Mouse (Mus musculus) activated CD4-positive, CD25-positive, alpha-beta regulatory T cell, adult 4 months (primary cell): ENCODE data around the gene Sec1. TPM values are rescaled to one million over a fixed set of nuclear protein-coding genes. Genes with fewer than 3 reads are reported as not detected.

Source experiments
- ATAC-seq: one replicate; pipeline ENCODE4 v1.8.0; 2017
- polyA plus RNA-seq, 2 experiments: library from polyadenylated mRNA; unstranded; fragments of 100-300 nt; shearing (Covaris generic); gene quantifications; one replicate each; pipeline ENCODE4 v1.2.1; 2017

Gene Sec1
- polyA plus RNA-seq, 2 experiments from 2014 or later, result not detected

DNA sequence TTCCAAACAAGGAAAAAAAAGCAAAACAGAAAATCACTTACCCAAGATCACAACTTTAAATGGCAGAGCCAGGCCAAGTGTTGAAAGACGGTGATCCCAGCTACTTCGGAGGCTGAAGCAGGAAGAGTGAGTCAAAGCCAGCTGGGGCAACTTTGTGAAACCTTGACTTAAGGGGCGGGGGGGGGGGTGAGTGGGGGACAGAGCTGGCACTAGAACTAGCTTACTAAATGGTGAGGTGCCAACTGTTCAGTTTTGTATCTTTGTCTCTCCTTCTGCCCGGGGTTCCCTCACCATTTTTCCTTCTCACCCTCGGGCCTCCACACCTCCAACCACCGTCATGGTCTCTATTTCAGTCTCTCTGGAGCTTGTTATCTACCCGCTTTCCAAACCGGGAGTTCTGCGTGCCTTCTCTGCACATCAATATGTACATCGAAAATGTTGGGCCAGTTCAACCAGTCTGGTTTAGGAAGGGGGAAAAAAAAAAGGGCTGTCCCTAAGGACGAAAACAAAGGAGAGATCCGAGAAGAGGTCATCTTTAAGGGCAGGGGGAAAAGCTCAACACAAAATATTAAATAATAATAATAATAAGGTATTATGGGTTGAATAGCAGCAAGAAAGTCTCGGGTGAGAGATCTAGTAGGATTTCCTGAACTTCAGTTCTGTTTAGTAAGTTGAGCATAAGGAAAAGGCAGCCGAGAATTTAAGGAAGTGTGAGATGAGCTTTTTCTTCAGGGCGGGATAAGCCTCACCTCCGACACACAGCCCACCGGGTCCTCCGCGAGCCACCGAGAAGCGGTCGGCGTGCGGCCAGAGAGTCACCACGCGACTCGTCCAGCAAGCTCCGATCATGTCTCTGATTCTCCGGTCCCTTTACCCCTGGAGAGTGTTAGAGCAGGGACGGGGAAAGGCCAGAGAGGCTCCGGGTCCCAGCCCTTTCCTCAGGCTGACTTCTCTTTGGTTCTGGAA lies 23.0 kb upstream of the Sec1 start:
- no peak for ATAC-seq

DNA sequence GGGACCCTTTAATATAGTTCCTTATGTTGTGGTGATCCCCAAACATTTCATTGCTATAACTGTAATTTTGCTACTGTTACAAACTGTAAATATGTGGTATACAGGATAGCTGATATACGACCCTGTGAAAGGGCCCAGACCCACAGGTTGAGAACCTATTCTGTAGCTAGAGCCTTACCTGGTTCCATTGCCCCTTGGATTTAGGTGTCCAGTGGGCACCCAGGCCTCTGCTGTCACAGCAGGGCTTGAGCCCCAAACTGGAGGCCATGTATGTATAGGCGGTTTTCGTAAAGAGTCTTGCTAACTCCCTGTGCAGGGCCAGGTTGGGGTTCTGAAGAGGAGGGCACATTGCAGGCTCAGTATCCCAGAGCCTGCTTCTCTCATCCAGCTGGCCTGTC lies 22.3 kb upstream of the Sec1 start:
- no peak for ATAC-seq

DNA sequence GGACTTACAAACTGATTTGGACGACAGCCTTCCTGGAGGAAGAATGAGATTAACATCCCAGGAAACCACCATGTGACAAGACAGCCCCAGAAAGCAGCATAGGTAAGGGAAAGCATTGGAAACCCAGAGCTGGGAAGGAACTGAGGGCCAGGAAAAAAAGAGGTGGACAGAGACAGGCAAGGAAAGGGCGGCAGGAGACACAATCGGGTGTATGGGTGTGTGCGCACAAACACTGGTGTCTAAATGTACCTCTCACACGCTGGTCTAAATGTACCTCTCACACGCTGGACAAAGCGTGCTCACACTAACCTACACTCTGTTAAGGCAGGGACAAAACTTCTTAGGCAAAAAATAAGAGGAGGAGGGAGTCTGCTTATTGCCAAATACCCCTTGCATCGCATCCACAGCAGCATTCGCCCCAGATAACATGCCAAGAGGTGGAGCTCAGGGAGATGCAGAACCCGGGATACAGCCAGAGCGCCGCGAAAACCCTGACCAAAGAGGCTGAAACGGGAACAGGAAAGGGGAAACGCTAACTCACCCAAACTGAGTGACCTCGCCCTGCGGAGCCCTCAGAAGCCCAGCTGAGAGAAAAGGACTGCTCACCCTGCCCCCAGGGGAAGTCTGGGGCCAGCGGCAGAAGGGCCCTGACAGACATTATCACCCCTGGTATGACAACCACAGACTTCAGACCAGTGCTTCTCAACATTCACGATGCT lies 21.7 kb upstream of the Sec1 start:
- ATAC-seq, result no peak

DNA sequence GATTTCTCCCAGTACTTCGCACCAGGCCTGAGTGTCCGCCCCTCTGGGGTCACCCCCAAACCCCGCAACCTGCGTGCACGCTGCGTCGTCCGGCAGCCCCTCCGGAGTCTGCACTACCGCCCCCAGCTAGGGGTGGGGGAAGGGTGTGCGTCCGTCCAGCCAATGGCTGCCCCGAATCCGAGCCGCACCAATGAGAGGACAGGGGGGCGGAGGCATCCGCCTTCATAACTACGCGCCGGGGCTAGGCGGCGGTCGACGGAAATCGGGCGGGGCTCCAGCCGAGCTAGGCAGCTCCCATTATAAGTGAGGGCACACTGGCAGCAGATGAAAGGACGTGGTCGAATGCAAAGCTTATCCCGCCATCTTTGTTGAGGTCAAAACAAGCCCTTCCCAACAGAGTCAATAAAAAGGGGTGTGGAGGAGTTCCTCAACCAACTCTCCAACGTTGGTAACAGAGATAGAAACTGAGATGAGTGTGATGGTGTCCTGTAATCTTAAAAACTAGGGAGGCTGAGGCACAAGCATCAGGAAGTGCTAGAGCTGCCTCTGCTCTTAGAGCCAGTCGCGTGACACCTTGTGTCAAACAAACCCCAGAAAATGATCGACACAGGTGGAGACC lies 21.0 kb upstream of the Sec1 start, which contains the start of gene Rpl18:
Gene Rpl18, plus strand, starts transcription at position 368 of the 619 bp plus-strand sequence.
- ATAC-seq, result peak; percentile 89

DNA sequence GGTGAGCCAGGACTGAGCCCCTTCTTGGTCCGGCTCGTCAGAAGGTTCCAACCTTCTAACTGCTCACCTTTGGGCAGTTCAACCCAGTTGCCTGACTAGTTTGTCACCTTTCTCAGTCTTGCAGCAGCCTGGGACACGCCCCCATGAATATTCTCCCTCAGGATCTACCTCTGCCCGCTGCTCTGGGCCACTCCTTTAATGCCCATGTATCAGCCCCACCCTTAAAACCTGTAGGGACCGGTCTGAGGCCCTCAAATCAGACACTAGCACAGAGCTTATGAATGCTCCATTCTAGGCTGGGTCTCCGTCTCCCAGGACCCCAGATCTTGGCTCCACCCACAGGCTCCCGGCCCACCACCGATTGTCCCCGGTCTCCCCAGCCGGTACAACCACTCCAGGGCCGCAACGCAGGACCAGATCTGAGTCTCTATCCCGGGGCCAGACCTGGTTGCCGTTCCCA lies 20.5 kb upstream of the Sec1 start:
- peak; percentile 3 for ATAC-seq

DNA sequence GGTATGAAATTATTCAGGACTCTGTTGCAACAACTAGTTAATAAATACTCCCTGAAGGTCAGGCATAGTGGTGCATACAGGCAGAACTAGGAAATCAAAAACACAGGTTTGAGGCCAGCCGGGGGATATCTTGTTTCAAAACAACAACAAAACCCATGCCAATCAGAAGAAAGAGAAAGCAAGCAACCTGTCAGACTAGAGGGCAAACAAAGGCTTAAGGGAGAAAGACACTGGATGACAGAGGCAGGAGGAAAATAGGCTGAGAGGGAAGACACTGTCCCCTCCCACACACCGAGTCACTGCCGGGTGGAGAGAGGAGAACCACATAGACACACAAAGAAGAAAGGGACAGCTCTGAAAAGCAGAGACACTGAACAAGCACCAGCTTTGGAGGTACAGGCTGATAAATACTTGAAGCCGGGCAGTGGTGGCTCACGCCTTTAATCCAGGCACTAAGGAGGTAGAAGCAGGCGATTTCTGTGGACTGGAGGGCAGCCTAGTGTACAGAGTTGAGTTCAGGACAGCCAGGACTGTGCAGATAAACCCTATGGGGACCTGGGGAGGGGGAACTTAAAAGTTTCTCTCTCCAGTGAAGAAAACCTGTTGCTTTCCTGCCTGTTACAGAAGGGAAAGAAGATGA lies 19.8 kb upstream of the Sec1 start:
- no peak for ATAC-seq

DNA sequence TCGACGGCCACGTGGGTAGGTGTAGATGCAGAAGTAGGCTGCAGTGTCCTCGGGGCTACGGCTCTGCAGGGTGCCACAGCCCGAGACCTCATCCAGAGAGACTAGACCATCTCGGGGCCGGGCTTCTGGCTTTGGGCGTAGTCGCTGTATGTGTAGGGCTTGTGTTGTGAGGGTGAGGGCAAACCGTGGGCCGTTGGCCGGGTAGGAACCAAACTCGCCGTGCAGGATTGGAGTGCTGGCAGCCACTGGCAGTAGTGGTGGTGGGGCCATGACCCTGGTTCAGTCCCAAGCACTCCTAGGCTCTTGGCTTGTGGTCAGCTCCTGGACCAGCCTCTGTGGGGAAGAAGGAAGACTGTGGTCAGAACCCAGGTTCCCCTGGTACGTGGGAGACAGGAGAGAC lies 19.2 kb upstream of the Sec1 start:
- no peak for ATAC-seq

DNA sequence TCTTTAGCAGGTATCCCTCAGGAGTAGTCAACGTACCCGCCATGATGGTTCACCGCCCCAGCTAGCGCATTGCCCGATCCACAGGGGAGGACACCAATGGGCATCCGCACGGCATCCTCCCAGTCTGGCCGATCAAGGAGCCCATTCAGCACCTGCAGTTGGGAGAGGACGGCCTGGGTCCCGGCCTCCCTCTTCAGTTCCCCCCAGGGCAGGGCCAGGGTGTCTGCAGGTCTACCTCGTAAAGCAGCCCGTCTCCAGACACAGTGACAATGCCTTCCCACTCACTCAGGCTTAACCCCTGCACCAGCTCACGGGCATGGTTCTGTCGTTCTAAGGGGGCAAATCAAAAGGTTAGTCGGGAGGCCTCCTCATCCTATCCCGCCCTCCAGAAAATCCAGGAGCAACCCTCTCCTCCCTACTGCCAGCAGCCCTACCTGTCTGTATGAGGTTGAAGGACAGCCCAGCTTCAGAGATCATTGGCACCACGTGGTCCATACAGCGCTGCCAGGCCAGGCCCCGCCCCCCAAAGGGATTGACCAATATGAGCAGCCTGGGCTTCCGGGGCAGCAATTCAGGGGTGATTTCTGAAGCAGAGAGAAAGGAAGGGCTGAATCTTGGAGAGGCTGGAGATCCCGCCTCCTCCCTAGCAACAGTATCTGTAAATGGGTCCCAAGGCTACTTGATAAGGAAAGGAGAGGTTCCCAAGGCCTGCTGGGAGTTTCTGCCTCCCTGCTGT lies 18.0 kb upstream of the Sec1 start:
- ATAC-seq, result no peak

DNA sequence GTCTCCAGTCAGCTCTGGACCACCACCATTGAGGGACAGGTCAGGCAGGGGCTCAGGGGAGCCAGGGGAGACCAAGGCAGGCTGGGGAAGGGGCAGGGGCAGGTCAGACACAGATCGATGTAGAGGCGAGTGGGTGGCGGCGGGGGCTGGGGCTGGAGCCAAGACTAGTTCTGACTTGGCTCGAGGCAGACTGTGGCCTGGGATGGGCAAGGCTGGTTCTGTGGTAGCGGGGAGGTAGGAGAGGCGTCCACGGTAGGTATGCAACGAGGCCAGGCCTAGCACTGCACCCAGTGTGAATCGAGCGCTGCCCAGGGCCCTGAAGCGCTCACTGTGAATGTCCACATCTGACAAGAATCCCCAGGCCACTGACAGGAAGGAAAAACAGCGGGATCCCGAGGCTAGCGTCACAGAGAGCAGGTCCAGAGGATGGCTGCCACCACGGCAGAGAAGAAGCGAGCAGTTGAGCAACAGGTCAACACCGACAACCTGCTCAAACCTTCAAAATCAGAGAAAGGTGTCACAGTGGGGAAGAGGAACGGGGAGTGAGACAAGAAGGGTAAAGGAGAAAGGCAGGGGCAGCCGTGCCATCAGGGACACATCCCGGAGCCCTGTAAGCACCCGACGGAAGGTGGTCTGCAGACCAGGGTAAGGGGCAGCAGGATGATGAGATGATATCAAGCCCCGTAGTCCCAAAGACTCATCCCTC lies 17.3 kb upstream of the Sec1 start:
- ATAC-seq, result no peak

DNA sequence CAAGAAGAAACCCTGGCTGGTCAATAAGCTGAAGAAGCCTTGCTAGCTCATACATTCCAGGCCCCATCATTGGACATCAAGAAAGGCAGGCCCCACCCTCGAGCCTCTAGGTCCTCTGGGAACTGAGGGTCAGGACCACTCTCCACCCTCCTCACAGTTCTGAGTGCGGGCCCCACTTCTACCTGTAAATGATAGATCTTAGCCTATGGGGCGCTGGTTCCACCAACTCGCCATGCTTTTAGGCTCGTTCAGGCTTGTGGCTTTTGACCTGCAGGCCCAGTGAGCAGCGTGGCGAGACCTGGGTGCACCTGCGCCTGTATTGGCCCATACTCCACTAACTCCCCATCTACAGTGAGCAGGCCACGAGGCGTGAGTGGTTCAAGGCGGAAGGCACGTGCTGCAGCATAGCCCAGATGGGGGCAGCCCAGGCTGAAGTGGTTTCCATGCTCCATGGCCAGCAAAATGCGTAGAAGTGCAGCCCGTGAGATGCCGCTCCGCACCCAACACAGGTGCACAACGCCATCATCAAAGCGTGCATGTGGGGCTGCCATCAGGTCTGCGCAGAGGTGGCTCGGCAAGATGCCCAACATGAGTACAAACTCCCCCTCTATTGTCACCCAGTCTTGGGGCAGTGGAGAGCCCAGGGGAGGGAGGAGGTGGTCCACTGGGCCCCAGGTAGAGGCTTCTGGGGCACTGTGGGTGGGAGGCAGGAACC lies 16.4 kb upstream of the Sec1 start:
- no peak for ATAC-seq

DNA sequence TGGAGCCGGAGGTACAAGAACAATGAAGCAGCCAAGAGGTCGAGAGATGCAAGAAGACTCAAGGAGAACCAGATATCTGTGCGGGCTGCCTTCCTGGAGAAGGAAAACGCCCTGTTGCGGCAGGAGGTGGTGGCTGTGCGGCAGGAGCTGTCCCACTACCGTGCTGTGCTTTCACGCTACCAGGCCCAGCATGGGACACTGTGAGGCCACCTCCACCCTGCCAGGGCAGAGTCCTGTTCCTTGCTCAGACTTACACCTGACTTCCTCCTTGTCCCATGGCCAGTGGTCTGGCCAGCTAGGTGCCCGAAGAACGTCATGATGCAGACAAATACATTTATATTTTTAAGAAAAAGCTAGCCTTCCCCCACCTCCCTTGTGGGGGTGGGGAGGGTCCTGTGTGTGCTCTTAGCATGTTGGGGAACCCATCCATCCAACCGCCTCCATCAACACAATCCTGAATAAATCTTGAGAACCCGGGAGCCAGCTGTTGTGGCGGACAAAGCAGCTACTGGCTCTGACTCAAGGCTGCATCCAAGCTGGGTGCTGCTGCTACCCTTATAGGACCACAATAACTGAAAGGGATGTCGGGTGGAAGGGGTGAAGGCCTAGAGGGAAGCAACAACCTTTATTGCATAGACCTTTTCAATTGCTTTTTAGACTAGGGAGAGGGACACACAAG lies 15.6 kb upstream of the Sec1 start:
- ATAC-seq, result no peak

DNA sequence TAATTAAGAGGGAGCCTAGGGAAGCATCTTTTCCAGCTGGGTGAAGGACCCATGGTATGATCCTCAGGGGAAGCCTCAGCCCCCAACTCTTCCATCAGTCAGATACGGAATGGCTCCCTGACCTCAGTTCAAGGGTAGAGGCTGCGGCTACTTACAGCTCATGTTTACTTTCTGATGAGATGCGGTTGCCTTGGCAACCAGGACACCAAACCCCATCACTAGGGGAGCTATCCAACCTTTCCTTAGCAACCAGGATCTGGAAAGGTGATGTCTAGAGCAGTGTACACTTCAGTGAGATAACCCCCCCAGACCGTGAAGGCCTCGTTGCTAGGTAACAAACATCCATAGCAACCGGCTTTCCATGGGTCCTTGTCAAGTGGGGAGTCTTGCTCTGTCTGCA lies 14.8 kb upstream of the Sec1 start:
- ATAC-seq, result no peak

DNA sequence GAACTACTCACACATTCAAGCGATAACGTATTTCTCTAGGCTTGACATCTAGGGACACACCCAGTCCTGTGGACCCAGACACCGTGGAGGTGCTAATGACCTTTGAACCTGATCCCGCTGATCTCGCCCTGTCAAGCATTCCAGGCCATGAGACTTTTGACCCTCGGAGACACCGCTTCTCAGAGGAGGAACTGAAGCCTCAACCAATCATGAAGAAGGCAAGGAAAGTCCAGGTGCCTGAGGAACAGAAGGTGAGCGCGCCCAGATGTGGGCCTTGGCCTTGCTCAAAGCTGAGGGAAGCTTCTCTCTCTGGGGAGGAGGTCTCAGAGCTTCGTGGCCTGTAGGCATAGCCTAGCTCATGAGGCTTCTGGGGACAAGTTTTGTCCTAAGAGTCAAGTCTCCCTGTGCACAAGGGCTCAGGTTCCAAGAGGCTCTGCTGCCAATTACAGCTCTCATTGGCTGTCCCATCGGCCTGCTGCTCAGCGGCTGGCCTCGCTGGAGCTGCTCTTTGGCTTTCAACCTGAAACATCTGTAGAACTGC lies 14.1 kb upstream of the Sec1 start:
- no peak for ATAC-seq

DNA sequence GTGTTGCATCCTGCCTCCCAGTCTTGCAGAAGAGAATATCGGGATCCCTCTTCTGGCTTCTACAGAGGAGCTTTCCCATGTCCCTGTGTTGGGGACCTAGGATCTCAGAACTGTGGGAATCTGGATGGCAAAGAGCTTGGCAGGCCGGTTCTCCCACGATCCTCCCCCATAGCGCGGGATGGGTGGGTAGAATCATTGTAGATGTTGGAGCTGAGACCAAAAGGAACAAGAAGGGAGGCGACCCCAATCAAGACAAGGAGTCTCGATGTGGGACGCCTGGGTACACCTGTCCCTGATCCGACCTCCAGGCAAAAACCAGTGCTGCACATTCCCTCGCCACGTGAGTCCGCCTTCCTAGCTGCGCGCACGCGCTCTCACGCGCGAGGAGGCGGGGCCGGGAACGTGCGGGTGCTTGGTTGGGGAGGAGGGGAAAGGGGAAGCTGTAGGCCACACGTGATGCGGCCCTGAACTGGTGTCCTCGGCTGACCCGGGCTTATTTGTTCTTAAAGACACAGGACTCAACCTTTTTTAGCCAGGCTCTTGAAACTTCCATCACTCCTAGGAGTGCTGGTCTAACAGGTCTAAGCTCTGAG lies 13.3 kb upstream of the Sec1 start:
- ATAC-seq, result peak; percentile 23

DNA sequence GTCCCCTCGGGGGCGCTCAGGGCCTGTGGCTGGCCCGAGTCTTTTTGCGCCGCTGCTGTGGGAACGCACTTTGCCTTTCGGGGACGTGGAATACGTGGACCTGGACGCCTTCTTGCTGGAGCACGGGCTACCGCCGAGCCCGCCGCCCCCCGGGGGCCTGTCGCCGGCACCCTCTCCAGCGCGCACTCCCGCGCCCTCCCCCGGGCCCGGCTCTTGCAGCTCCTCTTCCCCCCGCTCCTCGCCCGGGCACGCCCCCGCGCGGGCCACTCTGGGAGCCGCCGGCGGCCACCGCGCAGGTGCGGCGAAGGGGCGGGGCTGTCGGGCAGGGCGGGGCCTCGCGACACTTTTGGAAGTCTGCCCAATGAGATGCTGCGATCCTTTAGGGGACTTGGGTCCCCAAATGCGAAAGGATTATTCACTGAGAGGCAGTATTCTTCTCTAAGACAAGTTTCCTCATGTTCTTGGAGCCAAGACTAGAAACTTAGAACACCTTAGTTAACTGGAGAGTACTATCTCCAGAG lies 12.6 kb upstream of the Sec1 start:
- no peak for ATAC-seq

DNA sequence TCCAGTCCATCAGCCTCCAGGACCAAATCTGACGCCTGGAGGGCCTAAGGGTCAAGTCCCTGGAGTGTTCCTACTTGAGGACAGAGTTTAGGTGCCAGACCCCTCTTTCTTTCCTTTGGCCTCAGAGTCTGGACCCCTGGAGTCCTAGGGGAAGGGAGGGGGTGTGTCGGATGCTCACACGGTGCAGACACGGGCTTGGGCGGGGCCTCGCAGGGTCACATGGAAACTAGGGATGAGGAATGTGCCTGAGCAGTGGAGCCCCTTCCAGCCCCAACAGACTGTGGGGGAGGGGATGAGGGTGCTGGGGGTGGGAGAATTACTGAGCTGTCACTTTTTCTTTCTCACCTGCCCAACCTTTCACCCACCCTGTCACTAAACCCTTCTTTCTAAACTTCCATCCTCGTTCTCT lies 11.7 kb upstream of the Sec1 start:
- ATAC-seq, result no peak

DNA sequence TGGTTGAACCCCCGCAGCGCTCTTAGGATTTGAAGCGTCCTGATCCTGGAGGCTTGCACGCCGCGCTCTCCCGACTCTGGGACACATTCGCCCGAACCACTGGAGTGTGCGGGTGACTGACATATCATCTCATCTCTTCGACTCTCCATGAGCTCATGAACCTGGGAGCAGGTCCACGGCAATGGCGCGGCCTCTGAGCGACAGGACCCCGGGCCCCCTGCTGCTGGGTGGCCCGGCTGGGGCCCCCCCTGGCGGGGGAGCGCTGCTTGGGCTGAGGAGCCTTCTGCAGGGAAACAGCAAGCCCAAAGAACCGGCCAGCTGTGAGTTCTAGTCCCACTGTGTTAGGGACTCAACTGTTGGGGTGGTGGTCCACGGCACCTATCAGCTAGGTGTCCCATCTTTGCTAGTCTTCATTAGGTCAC lies 11.3 kb upstream of the Sec1 start:
- no peak for ATAC-seq

DNA sequence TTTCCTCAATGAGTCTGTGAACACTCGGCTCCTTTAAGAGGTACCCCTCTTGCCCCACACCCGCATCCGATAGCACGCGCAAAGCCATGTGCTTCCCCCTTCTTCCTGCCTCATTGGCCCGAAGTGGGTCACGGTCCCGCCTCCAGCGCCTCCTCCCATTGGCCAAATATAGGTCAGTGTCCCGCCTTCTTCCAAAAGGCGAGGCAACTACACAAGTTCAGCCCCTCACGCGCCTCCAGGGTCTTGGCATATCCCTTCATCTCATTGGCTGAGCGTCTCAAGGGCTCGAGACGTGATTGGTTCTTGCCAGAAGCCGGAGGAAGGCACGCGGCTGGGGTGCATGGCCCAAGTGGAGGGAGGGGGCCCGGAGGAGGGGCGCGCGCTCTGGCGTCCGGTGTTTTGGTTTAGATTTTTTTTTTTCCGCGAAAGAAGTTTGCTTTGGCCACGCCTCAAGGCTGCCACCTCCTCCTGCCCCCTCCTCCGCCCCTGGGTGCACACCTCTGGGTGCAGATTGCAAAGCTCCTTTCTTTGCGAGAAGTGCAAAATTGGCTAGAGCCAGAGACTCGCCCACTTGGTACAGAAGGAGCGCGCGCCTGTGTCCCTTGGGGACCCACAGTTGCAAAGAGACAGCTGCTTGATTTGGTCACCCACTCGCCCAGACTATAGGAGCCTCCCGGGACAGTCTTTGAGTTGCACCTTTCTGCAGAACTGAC lies 10.7 kb upstream of the Sec1 start, which contains the start of gene Dbp:
Gene Dbp, plus strand, starts transcription at position 359 of the 713 bp plus-strand sequence.
- ATAC-seq, result peak; percentile 79
